Mouse (Mus musculus) T-helper 17 cell (primary cell): Measurements from ENCODE around the gene Srrm4.

Experiments used
- in situ Hi-C, 2 experiments: fragments of 300-600 bp; cut with MboI, MseI; formaldehyde crosslinking; loops; 1 replicate in 1 of 2; 2 replicates in 1 of 2; pipeline ENCODE4 v1.15.1; 2025; ENCODE audit warnings: high pct_unique_total_duplicates in 2 of 2

The Srrm4 gene

GRCm38 (mm10) chr5:116407936-116408335 lies 183.7 kb downstream of the Srrm4 start:
- in situ Hi-C loops: no loop called here

DNA sequence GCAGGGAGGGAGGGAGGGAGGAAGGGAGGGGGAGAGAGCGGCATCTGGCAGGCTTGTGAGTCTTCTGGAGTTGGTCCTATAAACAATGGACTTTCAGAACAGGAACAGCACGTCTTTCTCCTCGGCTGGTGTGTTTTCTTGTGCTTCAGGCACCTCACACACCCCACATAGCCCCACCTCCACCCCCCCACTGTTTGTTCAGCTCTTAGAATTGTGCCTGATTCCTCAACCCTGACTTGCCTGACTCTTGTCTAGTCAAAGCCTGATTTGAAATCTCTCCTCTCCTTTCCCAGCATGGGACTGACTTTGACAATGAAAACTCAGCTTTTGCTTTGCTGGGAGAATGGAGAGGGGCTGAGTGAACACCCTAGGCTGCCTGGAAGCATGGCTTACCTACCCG lies 184.3 kb downstream of the Srrm4 start:
- in situ Hi-C loops: no loop called here

GRCm38 (mm10) chr5:116406507-116406906 lies 185.1 kb downstream of the Srrm4 start:
- in situ Hi-C loops: no loop called here

GRCm38 (mm10) chr5:116405934-116406333 lies 185.7 kb downstream of the Srrm4 start:
- in situ Hi-C loops: no loop called here

DNA sequence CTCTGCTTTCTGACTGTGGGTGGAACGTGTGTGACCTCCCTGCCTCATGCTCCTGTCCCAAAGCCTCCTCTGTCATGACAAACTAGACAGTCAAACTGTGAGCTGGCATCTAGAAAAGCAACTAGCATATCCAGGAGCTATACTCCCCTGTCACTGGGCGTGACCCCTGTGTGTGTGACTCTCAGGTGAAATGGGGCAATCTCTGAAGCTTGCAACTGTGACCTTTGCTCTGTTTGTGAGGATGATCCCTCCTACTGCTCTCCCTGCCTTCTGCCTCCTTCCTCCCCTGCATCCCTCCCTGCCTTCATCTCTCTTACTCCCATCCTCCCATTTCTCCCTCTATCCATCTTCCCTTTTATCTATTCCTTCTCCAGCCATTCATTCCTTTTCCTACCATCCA lies 187.6 kb downstream of the Srrm4 start:
- in situ Hi-C loops: no loop called here

DNA sequence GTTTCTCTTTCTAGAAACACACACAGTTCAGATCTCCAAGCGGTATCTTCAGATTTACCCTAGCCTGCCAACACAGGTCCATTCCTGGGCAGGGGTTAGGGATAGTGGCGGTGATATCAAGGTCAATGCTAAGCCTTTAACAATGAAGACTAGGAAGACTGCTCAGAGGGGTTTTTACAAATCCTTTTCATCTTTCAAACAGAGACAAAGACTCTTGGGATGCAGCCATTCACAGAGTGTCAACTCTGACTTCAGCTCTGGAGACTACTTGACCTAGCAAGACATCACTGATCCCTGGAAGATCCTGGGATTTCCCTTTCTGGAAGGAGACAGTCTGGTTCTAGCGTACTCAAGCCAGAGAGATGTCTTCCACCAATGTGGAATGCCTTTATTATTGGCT lies 190.8 kb downstream of the Srrm4 start:
- in situ Hi-C loops: no loop called here

DNA sequence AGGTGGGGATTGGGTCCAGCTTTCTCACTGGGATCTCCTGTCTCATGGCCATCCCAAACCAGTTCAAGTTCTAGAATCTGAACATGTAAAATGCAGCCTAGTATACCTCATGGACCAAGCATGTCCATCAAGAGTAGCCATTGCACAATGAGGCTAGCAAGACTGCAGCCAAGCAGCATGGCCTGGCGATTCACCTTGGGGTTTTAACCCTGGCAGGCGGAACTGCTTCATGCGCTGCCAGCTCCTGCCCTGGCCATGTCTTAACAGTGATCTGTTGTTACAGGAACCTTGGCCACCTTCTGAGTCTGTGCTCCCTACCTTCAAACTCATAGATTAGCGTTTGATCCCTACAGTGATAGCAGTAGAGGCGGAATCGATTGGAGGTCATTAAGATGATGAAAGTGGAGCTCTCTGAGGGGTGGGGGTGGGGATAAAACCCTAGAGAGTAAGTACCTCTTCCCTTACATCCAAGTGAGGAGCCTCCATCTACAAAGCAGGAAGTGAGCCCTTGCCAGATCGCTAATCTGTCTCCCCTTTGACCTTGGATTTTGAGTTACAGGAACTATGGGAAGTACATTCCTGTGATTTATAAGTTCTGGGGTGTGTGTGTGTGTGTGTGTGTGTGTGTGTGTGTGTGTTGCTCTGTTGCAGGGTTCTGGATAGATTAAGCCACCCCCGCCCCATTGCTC lies 191.4 kb downstream of the Srrm4 start:
- in situ Hi-C loops: no loop called here

DNA sequence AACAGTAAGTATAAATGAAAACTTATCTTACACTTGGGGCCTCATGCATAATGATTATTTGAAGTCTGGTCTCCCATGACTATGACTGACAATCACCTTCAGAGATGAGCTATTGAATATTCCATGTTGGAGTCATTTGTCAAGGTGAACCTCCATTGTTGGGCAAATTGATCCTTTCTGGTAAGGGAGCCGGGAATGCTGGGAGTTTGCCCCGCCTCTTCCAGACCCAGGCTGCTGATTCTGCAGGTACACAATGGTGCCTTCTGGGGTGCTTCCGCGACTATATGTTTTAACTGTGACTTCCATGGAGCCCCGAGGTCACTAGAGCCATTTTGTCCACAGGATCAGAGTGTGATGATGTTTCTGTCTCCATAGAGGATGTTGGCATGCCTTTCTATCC lies 195.5 kb downstream of the Srrm4 start:
- in situ Hi-C loops: no loop called here

DNA sequence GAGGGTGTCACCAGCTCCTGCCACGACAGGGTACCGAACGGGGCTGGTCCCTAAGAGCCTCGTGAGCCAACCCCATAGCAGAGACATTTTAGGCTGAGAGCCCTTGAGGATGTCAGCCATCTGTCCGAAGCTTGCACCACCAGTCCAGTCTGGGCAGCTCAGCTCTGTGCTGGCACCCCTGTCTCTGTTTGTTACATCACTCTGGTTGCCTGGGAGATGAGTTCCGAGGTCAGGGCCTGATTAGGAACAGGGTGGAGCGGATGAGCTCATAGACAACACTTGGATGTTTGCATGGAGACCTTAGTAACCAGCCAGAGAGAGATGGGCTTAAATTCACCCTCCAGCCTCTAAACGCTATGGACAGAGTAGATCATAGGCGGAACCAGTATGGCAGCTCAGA lies 199.0 kb downstream of the Srrm4 start:
- in situ Hi-C loops: no loop called here

DNA sequence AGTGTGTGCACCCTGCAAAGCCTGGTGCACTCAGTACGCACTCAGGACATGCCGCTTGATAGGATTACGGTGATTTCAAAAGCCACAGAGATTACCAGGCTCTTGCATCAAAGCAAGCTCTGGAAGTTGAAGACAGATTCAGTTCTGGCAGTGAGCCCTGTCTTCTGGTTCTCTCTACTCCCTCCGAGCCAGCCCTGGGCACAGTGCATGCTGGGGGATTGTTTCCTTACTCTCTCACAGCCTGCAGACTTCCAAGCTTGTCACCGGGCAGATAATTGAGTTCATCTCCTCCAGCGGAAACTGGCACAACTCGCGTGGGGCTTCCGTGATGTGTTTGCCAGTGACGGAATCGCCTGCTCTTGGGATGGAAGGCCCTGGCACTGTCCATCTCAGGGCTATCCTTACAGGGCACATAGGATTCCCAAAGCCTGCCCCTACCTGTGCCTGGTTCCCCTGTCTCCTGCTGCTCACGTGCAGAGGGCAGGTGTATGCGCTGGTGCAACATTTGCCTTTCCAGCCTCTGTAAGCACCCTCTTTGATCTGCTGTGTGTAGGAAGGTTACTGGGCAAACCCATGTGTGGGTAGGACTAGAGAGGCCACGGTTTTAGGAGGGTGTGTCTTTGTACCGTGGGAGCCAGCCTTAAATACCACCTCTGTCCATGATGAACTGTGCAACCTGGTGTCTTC lies 201.6 kb downstream of the Srrm4 start:
- in situ Hi-C loops: no loop called here

DNA sequence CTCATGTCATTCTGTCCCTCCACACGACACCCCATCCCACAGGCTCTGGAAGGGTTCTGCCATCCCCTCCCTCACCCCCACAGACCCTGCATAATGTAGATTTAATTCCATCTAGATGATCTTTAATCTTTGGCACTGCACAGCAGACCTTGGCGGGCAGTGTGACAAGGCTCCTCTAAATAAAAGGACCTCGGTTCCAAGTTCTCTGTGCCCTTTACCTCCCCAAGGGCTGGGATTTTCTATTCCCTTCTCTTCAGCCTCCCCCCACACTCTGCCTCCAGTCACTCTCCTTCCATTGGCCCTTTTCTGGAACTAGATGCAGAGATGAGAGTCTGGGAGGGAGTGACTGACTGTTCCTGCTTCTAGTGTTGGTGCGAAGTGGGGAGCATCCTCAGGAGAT lies 202.3 kb downstream of the Srrm4 start:
- in situ Hi-C loops: no loop called here
